Mouse (Mus musculus) ovary, postnatal 36 days (tissue): ENCODE measurements around the gene Chst2.

ENCODE experiments used
- DNase-seq: peaks from one replicate; pipeline ENCODE4 v3.0.0; 2022; ENCODE audit warnings: low spot score, mixed read lengths

Chst2 gene

GRCm38 (mm10) chr9:95353829-95354391, 52.6 kb downstream of the Chst2 start:
- DNase-seq, result no peak

DNA sequence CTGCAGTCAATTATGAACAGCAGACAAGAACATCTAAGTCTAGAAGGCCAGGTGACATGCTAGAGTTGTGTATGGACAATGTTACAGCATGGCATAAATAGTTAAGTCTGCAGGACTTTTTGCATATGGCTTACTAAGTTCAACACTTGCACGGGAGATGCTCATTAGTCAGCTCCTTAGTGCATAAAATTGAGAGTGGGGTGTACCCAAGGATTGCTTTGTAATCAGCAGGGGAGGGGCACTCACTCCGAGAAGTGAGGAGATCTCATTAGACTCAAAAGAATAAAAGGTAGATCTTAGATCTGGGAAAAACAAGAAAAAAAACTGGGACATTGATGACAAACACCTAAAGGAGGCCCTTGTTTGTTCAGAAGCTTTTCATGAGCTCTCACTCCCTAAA, 54.6 kb downstream of the Chst2 start:
- DNase-seq, result no peak

DNA sequence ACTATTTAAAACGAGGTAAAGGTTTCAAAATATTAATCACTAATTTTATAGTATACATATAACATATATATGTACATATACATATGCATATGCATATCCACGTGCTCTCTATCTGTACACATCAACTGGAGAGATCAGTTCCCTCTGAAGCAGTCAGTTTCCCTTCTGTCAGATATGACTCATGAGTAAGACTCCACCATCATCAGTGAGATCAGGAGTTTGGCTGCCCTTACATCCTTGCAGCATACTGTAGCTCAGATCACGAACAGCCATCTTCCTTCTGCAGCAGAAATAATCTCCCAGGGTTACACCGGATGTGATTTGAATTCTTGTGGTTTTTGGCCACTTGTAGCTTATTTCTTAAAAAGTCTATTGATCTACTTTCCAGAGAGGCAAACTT, 56.0 kb downstream of the Chst2 start:
- DNase-seq, result no peak
